Mouse (Mus musculus): ENCODE data around the gene Gcsam.

The Gcsam gene

GRCm38 (mm10) chr16:45651497-45651896 lies 41.3 kb downstream of the Gcsam start:
- DNase-seq (ENCODE audit: low spot score) = no peak

DNA sequence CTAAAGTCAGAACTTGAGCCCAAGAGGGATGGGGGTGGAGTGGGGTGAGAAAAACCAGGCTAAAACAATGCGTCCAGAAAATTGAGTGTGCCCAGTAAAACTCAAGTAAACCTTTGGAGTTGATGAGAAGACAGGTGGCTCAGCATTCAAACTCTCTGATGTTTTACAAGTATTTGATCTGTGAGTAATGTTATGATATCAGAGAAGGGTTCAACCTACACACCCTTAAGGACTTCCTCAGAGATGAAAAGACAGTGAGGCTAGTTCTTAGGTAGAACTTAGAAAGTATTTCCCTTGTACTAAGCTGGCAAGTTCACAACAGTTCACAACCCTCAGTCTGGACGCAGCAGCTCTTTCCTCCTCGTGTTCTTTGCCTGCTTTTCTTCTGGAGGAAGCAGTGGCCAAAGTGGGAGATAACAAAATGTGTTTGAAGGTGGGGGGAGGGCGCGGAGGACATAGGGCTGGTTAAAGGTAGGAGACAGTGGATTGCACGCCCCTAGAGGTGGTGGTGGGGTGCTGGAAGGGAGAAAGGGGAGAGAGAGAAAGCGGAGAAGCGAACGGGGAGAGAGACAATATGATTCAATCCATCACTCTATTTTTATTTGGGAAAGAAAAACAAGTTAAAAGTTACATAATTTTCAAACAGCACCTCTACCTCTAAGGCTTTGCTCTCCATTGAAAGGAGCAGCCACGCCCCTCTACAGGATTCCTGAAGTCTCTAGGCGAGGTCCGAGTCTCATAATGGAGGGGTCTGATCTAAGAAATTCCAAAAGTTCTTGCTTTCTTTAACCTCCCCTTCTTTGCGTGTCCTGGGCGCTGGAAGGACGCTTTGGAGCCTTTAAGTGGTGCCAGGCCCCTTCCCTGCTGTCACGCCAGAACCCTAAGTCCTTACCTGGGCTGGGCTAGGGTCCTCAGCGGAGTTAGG lies 43.1 kb downstream of the Gcsam start:
- peak; percentile 8 for DNase-seq (ENCODE audit: low spot score)

GRCm38 (mm10) chr16:45653934-45654332 lies 43.8 kb downstream of the Gcsam start, which contains the start of gene BC016579:
Gene BC016579, minus strand, starts transcription at chr16:45654068.
- DNase-seq (ENCODE audit: low spot score) = peak; percentile 3

DNA sequence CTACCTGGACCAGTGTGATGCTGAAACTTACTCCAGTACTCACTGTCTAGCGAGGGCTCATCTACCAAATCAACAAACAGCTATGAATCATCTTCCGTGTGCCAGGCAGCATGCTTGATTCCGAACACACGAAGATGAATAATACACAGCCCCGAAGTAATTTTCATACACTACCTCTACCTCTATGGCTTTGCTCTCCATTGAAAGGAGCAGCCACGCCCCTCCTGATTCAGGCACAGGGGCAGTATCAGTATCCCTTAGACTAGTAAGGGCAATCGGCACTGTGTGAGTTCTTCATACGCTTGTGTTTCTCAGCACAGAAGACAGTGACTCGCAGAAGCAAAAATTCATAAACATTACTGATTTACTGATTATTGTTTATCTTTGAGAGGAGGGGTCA lies 44.3 kb downstream of the Gcsam start:
- DNase-seq (ENCODE audit: low spot score) = no peak

DNA sequence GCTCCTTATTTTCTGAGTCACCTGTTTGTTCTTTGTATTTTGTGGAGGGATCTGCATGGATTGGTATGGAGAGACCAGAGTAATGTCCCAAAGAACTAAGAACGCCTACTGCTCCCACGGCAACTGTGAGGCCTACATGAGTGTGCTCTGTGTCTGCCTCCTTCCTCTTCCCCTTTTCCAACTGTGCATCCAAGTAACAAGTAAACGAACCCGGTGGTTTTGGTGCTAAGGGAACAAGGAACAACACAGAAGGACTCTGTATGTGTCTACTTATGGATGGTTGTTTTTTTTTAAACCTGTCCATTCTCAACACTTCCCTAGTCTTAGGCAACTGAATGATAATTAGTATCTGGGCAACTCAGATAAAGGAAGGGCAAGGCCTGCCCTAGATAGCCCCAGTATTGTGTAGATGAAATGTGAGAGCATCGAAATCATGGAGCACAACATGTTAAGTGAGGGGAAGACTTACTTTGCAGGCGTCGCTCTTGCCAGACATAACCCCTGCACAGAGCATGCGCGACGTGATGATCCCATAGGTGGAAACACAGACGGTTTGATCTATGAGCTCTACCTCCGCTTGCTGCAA lies 47.5 kb downstream of the Gcsam start:
- DNase-seq (ENCODE audit: low spot score) = no peak

- DNase-seq (ENCODE audit: low spot score) = no peak
These were observed 48.1 kb downstream of the Gcsam start for GRCm38 (mm10) chr16:45658248-45658647.

GRCm38 (mm10) chr16:45659596-45659995 lies 49.4 kb downstream of the Gcsam start:
- DNase-seq (ENCODE audit: low spot score) = no peak

DNA sequence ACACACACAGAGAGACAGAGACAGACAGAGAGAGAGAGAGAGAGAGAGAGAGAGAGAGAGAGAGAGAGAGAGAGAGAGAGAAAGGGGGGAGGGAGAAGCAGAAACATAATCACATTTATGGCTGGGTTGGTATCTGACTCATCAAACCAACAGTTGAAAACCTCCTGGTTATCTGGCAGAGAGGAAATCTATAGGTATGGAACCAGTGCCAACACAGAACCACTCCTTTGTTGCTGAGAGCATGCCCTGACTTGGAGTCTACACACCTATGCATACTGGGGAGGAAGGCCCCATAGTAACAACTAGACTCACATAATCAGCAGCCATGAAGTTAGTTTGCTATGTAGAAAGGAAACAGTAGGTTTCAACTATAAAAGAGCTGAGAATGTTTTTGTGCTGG lies 52.2 kb downstream of the Gcsam start:
- no peak for DNase-seq (ENCODE audit: low spot score)

DNA sequence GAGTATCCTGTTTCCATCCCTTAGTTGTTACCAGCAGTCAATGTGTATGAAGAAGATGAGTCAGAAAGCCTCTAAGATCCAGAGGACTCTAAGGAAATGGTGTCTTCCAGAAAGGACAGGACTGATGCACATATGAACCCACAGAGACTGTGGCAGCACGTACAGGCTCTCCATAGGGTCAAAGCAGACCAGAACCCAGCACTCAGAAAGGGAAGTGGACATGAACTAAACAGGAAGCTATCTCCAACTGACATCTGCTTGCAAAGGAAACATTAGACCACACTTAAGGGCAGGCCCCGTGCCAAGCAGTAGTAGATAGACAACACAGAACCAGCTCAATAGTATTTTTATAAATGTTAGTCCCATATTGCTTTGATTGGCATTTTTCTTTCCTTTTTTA lies 56.0 kb downstream of the Gcsam start:
- no peak for DNase-seq (ENCODE audit: low spot score)

DNA sequence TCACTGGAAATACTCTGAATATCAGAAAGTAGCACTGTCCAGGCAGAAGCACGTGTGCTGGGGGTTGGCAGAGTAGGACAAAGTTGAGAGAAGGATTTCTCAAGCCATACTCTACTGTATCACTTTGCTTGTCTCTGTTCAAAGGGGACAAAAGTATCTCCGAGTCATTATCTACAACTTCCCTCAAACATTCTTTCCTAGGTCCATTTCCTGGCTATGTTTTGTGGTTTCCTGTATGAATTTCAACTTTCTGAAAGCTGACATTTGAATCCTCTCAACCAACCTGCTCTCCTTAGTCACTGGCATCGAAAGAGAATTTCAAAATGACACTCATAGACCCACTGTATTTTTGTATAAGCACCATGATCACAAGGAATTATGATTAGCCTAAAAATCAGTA lies 58.0 kb downstream of the Gcsam start:
- no peak for DNase-seq (ENCODE audit: low spot score)

- no peak for DNase-seq (ENCODE audit: low spot score)
These were observed 59.8 kb downstream of the Gcsam start for GRCm38 (mm10) chr16:45670005-45670404.

Data from embryo, embryonic 10.5 days (tissue).